In genomic region chr6:83265253-83265652, GRCm38 (mm10) we compare ENCODE assay signal across 10 mouse cellular contexts. TPM values are rescaled to one million over a fixed set of nuclear protein-coding genes. Genes with fewer than 3 reads are reported as not detected.
DNase-seq lines count a peak whose midpoint lies in the region; ATAC-seq and TF ChIP-seq lines count a peak whose summit lies in the region.
"Had no signal": no experiment of that assay in that cellular context is flagged by ENCODE, and none has a peak within 500 bp of the region (broad histone marks: within the 10 kb centered on the region; RNA-seq: fewer than 3 reads in every experiment).

No protein-coding gene starts in this region.

- peaks cover 3% of the 10 kb centered on the region; the same call in 1 of the 2 replicates for H3K4me1 ChIP-seq in forebrain, embryonic 11.5 days (replicated peaks; ENCODE audit: control insufficient read depth, insufficient read depth, low read length)
- peaks cover 6% of the 10 kb centered on the region for H3K4me1 ChIP-seq in forebrain, embryonic 16.5 days (replicated peaks; ENCODE audit: control insufficient read depth, insufficient read depth, low read length)
- 0 out of 2 replicates have a peak, but pooled peaks cover 2% of the 10 kb centered on the region for H3K4me1 ChIP-seq in limb, embryonic 11.5 days (ENCODE audit: control insufficient read depth, insufficient read depth, low read length)
- peaks cover 8% of the 10 kb centered on the region; the same call in 1 of the 2 replicates for H3K4me1 ChIP-seq in limb, embryonic 10.5 days
- no peaks in the 10 kb centered on the region for H3K4me1 ChIP-seq in ES-Bruce4 (ENCODE audit: control insufficient read depth, insufficient read depth, low read length)

- H3K9ac ChIP-seq in forebrain, embryonic 11.5 days (ENCODE audit: low read length), result no peak overlapping the region
- H3K9ac ChIP-seq in forebrain, embryonic 16.5 days (replicated peaks; ENCODE audit: low read depth, low read length), result no peak overlapping the region
- no peak overlapping the region for H3K9ac ChIP-seq in limb, embryonic 11.5 days (ENCODE audit: low read length)
- H3K9ac ChIP-seq in ES-Bruce4 (ENCODE audit: low read depth, poor library complexity, severe bottlenecking), result no peak overlapping the region

- no peak overlapping the region for H3K4me2 ChIP-seq in forebrain, embryonic 11.5 days (ENCODE audit: low read depth, low read length, severe bottlenecking)
- H3K4me2 ChIP-seq in forebrain, embryonic 16.5 days (ENCODE audit: low read length), result no peak overlapping the region
- no peak overlapping the region for H3K4me2 ChIP-seq in limb, embryonic 11.5 days (ENCODE audit: low read depth, severe bottlenecking)

- H3K9me3 ChIP-seq in forebrain, embryonic 11.5 days (ENCODE audit: control insufficient read depth, low read length), result no peaks in the 10 kb centered on the region
- H3K9me3 ChIP-seq in forebrain, embryonic 16.5 days (ENCODE audit: control insufficient read depth, low read length), result no peaks in the 10 kb centered on the region
- no peaks in the 10 kb centered on the region for H3K9me3 ChIP-seq in limb, embryonic 11.5 days (ENCODE audit: control insufficient read depth, low read length)
- H3K9me3 ChIP-seq in limb, embryonic 10.5 days (replicated peaks), result no peaks in the 10 kb centered on the region
- H3K9me3 ChIP-seq in ES-Bruce4 (replicated peaks; ENCODE audit: control insufficient read depth, insufficient read depth, low read length, poor library complexity, severe bottlenecking), result no peaks in the 10 kb centered on the region

- H3K36me3 ChIP-seq in forebrain, embryonic 11.5 days (ENCODE audit: control insufficient read depth, insufficient read depth, low read length), result no peaks in the 10 kb centered on the region
- H3K36me3 ChIP-seq in forebrain, embryonic 16.5 days (ENCODE audit: control insufficient read depth, insufficient read depth), result no peaks in the 10 kb centered on the region
- H3K36me3 ChIP-seq in limb, embryonic 11.5 days (ENCODE audit: control insufficient read depth, insufficient read depth, low read length), result no peaks in the 10 kb centered on the region
- H3K36me3 ChIP-seq in limb, embryonic 10.5 days, result no peaks in the 10 kb centered on the region
- H3K36me3 ChIP-seq in ES-Bruce4 (ENCODE audit: control insufficient read depth, insufficient read depth, low read length, poor library complexity, severe bottlenecking), result no peaks in the 10 kb centered on the region

- TF ChIP-seq POLR2A in ES-Bruce4 (IDR thresholded peaks at IDR 0.05; ENCODE audit: insufficient read depth, low read length), result no peak

- no peak overlapping the region for H3K27ac ChIP-seq in forebrain, embryonic 11.5 days (ENCODE audit: low read depth, low read length)
- no peak overlapping the region for H3K27ac ChIP-seq in forebrain, embryonic 16.5 days (ENCODE audit: low read length)
- H3K27ac ChIP-seq in limb, embryonic 11.5 days (replicated peaks; ENCODE audit: low read depth, low read length), result no peak overlapping the region
- H3K27ac ChIP-seq in limb, embryonic 10.5 days, result no peak overlapping the region
- no peak overlapping the region for H3K27ac ChIP-seq in ES-Bruce4 (ENCODE audit: insufficient read depth, low read length)
- H3K27ac ChIP-seq: macrophage had no signal

- peak; percentile 58 for DNase-seq in forebrain, embryonic 11.5 days (ENCODE audit: low spot score)
- peak; percentile 60 for DNase-seq in limb, embryonic 11.5 days (ENCODE audit: low spot score)
- no peak for DNase-seq in limb, embryonic 10.5 days (ENCODE audit: low spot score)
- DNase-seq in embryo, embryonic 9.5 days (ENCODE audit: extremely low spot score), result peak; percentile 18
- DNase-seq in urinary bladder, postnatal 10 days (ENCODE audit: low spot score), result no peak
- no peak for DNase-seq in gastrocnemius, postnatal 25 days
- DNase-seq: layer of hippocampus, adult 9-11 months had no signal

- no peak overlapping the region for H3K4me3 ChIP-seq in forebrain, embryonic 11.5 days (ENCODE audit: low read depth, low read length)
- H3K4me3 ChIP-seq in forebrain, embryonic 16.5 days (replicated peaks; ENCODE audit: low read length), result no peak overlapping the region
- H3K4me3 ChIP-seq in limb, embryonic 11.5 days (ENCODE audit: low read depth, low read length), result no peak overlapping the region
- H3K4me3 ChIP-seq in limb, embryonic 10.5 days, result no peak overlapping the region
- H3K4me3 ChIP-seq in ES-Bruce4 (ENCODE audit: low read depth, low read length), result no peak overlapping the region

- H3K27me3 ChIP-seq in forebrain, embryonic 11.5 days (ENCODE audit: control insufficient read depth, insufficient read depth, low read length), result no peaks in the 10 kb centered on the region
- no peaks in the 10 kb centered on the region for H3K27me3 ChIP-seq in forebrain, embryonic 16.5 days (replicated peaks; ENCODE audit: control insufficient read depth, insufficient read depth, low read length)
- no peaks in the 10 kb centered on the region for H3K27me3 ChIP-seq in limb, embryonic 11.5 days (ENCODE audit: control insufficient read depth, insufficient read depth, low read length)
- no peaks in the 10 kb centered on the region for H3K27me3 ChIP-seq in limb, embryonic 10.5 days (ENCODE audit: low read depth, poor library complexity, severe bottlenecking)
- no peaks in the 10 kb centered on the region for H3K27me3 ChIP-seq in ES-Bruce4 (ENCODE audit: control insufficient read depth, insufficient read depth, low read length, poor library complexity, severe bottlenecking)

- ATAC-seq in forebrain, embryonic 11.5 days (replicated peaks; ENCODE audit: low FRiP score), result no peak
- no peak for ATAC-seq in forebrain, embryonic 16.5 days
- no peak for ATAC-seq in limb, embryonic 11.5 days (ENCODE audit: insufficient number of reproducible peaks, low FRiP score, low TSS enrichment, low read depth)

- TF ChIP-seq CTCF in ES-Bruce4 (IDR thresholded peaks at IDR 0.05; ENCODE audit: low read depth, low read length), result peak; percentile 19

- TF ChIP-seq EP300 in ES-Bruce4 (IDR thresholded peaks at IDR 0.05; ENCODE audit: insufficient read depth, low read depth, low read length), result no peak

RNA-seq across cellular contexts. Expression of gene Slc4a5, which starts 45.6 kb away (rescaled TPM):
- 0.35 and 0.84 TPM in 2 replicates for polyA plus RNA-seq in forebrain, embryonic 11.5 days (2014; fragmentation: Nextera tagmentation; extraction: Ambion mirVana)
- polyA plus RNA-seq in forebrain, embryonic 16.5 days (2015; fragmentation: Nextera tagmentation; extraction: Ambion mirVana), result 0.52 and 0.76 TPM in 2 replicates
- 0.16 and 0.47 TPM in 2 replicates for polyA plus RNA-seq in limb, embryonic 11.5 days (2014; fragmentation: Nextera tagmentation; extraction: Ambion mirVana)
- 0.23 and 0.25 TPM in 2 replicates for polyA plus RNA-seq in limb, embryonic 10.5 days (2016; fragmentation: Nextera tagmentation; extraction: Ambion mirVana)
- 2.1 and 3.8 TPM in 2 replicates for polyA plus RNA-seq in ES-Bruce4 (2011; ENCODE audit: insufficient read depth, insufficient read length, low read depth, missing spikeins)
- total RNA-seq in gastrocnemius, postnatal 25 days (2021), result not detected
- polyA plus RNA-seq: macrophage had no signal

Comparison
In these comparisons a context has a peak if more than half of its experiments do, and no peak if none do; other contexts are left out.
1. DNase-seq: peak in forebrain, embryonic 11.5 days (single experiment), limb, embryonic 11.5 days (single experiment) and embryo, embryonic 9.5 days (single experiment); none in limb, embryonic 10.5 days (single experiment), urinary bladder, postnatal 10 days (single experiment) and gastrocnemius, postnatal 25 days (single experiment).